Mouse (Mus musculus) lung, embryonic 14.5 days (tissue): ENCODE data around the gene Kpna1. TPM values are rescaled to one million over a fixed set of nuclear protein-coding genes. Genes with fewer than 3 reads are reported as not detected.
"Not testable (repeated sequence)": the region's sequence is repeated elsewhere in the genome, so short reads cannot be mapped to it uniquely, and the experiment has no call there.

ENCODE experiments used
- ATAC-seq: fragments of 200-750 bp; cut with Nextera tagmentation; 2 replicates; pipeline ENCODE4 v1.8.0; 2017; ENCODE audit warnings: mild to moderate bottlenecking, moderate TSS enrichment, moderate library complexity; ENCODE audit not compliant: insufficient read depth
- DNase-seq: peaks from one replicate; pipeline ENCODE4 v3.0.0-alpha.2; 2015
- H3K27ac ChIP-seq: fragments of 300-500 bp; sonication (generic); 2 replicates; pipeline ENCODE4 v1.5.1; 2014; ENCODE audit warnings: low read depth, mild to moderate bottlenecking, moderate library complexity
- H3K27me3 ChIP-seq: fragments of 300-500 bp; sonication (generic); 2 replicates; pipeline ENCODE4 v1.6.1; 2014; ENCODE audit warnings: low read length, control low read depth; ENCODE audit not compliant: insufficient read depth
- H3K36me3 ChIP-seq: fragments of 300-500 bp; sonication (generic); 2 replicates; pipeline ENCODE4 v1.6.1; 2014; ENCODE audit warnings: control low read depth; ENCODE audit not compliant: insufficient read depth
- H3K4me1 ChIP-seq: fragments of 300-500 bp; sonication (generic); 2 replicates; pipeline ENCODE4 v1.6.1; 2014; ENCODE audit warnings: antibody characterized with exemption, control low read depth; ENCODE audit not compliant: insufficient read depth
- H3K4me2 ChIP-seq: fragments of 300-500 bp; sonication (generic); 2 replicates; pipeline ENCODE4 v1.6.1; 2014; ENCODE audit warnings: mild to moderate bottlenecking
- H3K4me3 ChIP-seq: fragments of 300-500 bp; sonication (generic); 2 replicates; pipeline ENCODE4 v1.5.1; 2014; ENCODE audit warnings: low read depth, low read length
- H3K9ac ChIP-seq: fragments of 300-500 bp; sonication (generic); 2 replicates; pipeline ENCODE4 v1.6.1; 2014
- H3K9me3 ChIP-seq: fragments of 300-500 bp; sonication (generic); 2 replicates; pipeline ENCODE4 v1.6.1; 2016; ENCODE audit warnings: low read depth, low read length, control low read depth
- CTCF ChIP-seq: IDR thresholded peaks from 2 replicates; pipeline ENCODE4 v1.5.1; 2016; ENCODE audit warnings: antibody characterized with exemption, low read depth
- WGBS: fragments of 180-500 bp; shearing (Covaris S2); extraction: QIAGEN DNeasy Blood & Tissue Kit; methylation state at CpG from one replicate; pipeline ENCODE4 v1.1.7; 2014; 5-methylcytosine and 5-hydroxymethylcytosine counted together
- polyA plus RNA-seq: library from polyadenylated mRNA; unstranded; fragments of >200 nt; fragmentation: Nextera tagmentation; extraction: Ambion mirVana; gene quantifications from 2 replicates; pipeline ENCODE4 v1.2.1, GENCODE M21; 2014

The Kpna1 gene
- polyA plus RNA-seq, 1 experiment from 2014 or later, result 39.1 TPM

DNA sequence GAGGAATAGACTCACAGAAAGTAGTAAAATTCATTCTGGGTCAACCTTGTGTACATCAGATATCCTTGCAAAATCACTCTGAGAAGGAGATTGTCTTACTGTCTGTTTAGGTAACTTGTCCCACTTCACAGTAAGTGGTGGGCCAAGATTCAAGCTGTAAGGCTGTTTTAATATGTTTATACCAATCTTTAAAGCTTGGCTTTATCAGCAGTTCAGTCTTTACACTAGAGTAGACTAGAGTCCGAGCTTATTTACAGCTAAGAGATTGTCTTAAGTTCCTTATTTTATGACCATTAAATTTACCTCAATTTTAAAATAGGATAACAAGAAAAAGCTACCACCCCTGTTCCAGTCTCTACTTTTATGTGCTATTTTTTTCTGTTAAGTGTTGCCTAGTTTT is 9.4 kb downstream of the Kpna1 start:
- H3K4me1 ChIP-seq, result no peaks in the 10 kb centered on the region
- 59% methylated on average over 1 of the region's 1 CpGs for WGBS
- ATAC-seq, result no peak

DNA sequence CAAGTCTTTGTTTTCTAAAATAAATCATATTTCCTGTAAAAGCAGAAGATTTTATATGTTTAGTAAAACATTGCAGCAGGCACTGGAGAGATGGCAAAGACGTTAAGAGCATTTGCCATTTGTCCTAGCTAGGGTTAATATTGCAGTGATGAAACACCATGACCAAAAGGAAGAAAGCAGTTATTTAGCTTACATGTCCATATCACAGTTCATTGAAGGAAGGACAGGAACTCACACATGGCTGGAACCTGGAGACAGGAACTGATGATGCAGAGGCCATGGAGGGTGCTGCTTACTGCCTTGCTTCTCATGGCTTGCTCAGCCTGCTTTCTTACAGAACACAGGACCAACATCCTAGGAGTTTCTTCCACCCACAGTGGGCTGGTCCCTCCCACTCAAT is 13.8 kb downstream of the Kpna1 start:
- no peaks in the 10 kb centered on the region for H3K27me3 ChIP-seq
- no peak for DNase-seq

More for the DNA sequence above, 9.4 kb downstream of the Kpna1 start:
- H3K36me3 ChIP-seq, result no peaks in the 10 kb centered on the region
- no peak for TF ChIP-seq CTCF
- H3K9ac ChIP-seq, result no peak overlapping the region
- no peaks in the 10 kb centered on the region for H3K9me3 ChIP-seq
- no peak overlapping the region for H3K4me3 ChIP-seq
- no peak overlapping the region for H3K4me2 ChIP-seq
- H3K27me3 ChIP-seq, result no peaks in the 10 kb centered on the region
- DNase-seq, result no peak
- no peak overlapping the region for H3K27ac ChIP-seq

DNA sequence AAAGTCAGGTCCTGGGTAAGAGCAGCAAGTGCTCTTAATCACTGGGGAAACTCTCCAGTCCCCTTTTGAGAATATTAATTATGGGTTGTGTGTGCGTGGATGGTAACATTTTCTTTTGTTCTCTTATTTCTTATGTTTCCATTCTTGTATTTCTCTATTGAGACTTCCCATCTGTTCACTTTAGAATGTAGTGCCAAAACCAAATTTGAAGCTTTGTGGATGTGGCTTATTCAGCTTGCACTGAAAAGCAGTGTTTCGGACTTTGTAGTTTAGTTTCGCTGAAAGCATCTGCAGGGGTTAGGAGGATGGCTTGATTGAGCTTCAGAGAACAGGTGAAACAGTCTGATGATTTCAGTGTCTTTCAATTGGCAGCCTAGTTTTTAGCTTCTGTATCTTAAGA is 14.8 kb downstream of the Kpna1 start:
- Histone ChIP-seq H3K9me3 (no peaks in the 10 kb centered on the region), H3K9ac (no peak overlapping the region), H3K36me3 (no peaks in the 10 kb centered on the region), H3K4me1 (no peaks in the 10 kb centered on the region), H3K4me3 (no peak overlapping the region), H3K27me3 (no peaks in the 10 kb centered on the region), H3K27ac (no peak overlapping the region), H3K4me2 (no peak overlapping the region)
- ATAC-seq (no peak), DNase-seq (no peak)
- no peak for TF ChIP-seq CTCF
- WGBS, result 85% methylated on average over 3 of the region's 3 CpGs

More for the DNA sequence above, 13.8 kb downstream of the Kpna1 start:
- H3K9ac ChIP-seq, result no peak overlapping the region
- H3K4me2 ChIP-seq, result no peak overlapping the region
- H3K9me3 ChIP-seq, result no peaks in the 10 kb centered on the region
- 44% methylated on average over 1 of the region's 1 CpGs for WGBS
- H3K36me3 ChIP-seq, result no peaks in the 10 kb centered on the region
- TF ChIP-seq CTCF, result no peak
- H3K4me1 ChIP-seq, result no peaks in the 10 kb centered on the region
- H3K27ac ChIP-seq, result no peak overlapping the region
- no peak overlapping the region for H3K4me3 ChIP-seq
- no peak for ATAC-seq

DNA sequence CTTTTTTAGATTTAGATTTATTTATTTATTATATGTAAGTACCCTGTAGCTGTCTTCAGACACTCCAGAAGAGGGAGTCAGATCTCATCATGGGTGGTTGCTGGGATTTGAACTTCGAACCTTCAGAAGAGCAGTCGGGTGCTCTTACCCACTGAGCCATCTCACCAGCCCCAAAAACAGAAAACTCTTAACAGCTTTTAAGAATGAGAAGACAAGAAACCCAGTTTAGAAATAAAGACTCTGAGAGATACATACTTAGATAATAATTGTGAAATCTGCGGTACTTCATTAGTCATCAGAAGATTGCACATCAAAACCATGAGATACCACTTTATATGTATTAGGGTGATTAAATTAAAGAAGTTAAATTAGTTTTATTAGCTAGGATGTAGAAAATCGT is 20.3 kb downstream of the Kpna1 start:
- H3K4me2 ChIP-seq, H3K9ac ChIP-seq, H3K27me3 ChIP-seq, H3K27ac ChIP-seq, H3K4me1 ChIP-seq, DNase-seq, ATAC-seq, H3K4me3 ChIP-seq, H3K9me3 ChIP-seq: not testable (repeated sequence)
- H3K36me3 ChIP-seq, result peaks cover 16% of the 10 kb centered on the region; the same call in 1 of the 2 replicates
- 95% methylated on average over 4 of the region's 4 CpGs for WGBS

GRCm38 (mm10) chr16:36008396-36008795 is 29.8 kb downstream of the Kpna1 start:
- Histone ChIP-seq H3K9ac (no peak overlapping the region), H3K27me3 (no peaks in the 10 kb centered on the region), H3K4me1 (no peaks in the 10 kb centered on the region), H3K36me3 (peaks cover 30% of the 10 kb centered on the region), H3K4me2 (no peak overlapping the region), H3K27ac (no peak overlapping the region), H3K4me3 (no peak overlapping the region), H3K9me3 (no peaks in the 10 kb centered on the region)
- ATAC-seq (no peak), DNase-seq (no peak)
- TF ChIP-seq CTCF, result no peak
- 94% methylated on average over 3 of the region's 3 CpGs for WGBS

- no peak overlapping the region for H3K4me2 ChIP-seq
- ATAC-seq (no peak), DNase-seq (no peak)
- no peak overlapping the region for H3K4me3 ChIP-seq
- H3K4me1 ChIP-seq, result no peaks in the 10 kb centered on the region
- no peak overlapping the region for H3K9ac ChIP-seq
- H3K27ac ChIP-seq, result no peak overlapping the region
- no peaks in the 10 kb centered on the region for H3K9me3 ChIP-seq
- H3K27me3 ChIP-seq, result no peaks in the 10 kb centered on the region
- peaks cover 29% of the 10 kb centered on the region for H3K36me3 ChIP-seq
- TF ChIP-seq CTCF, result no peak
- 86% methylated on average over 1 of the region's 1 CpGs for WGBS
These were observed 37.8 kb downstream of the Kpna1 start for GRCm38 (mm10) chr16:36016335-36016734.

GRCm38 (mm10) chr16:36028120-36028519 is 49.6 kb downstream of the Kpna1 start:
- 88% methylated on average over 1 of the region's 2 CpGs for WGBS
- not testable (repeated sequence) for H3K27ac ChIP-seq, H3K4me3 ChIP-seq, H3K4me1 ChIP-seq, H3K4me2 ChIP-seq, ATAC-seq, H3K9me3 ChIP-seq, DNase-seq, H3K9ac ChIP-seq, H3K27me3 ChIP-seq
- peaks cover 54% of the 10 kb centered on the region for H3K36me3 ChIP-seq
